Mouse (Mus musculus): ENCODE measurements around the gene Zfp784.

DNA sequence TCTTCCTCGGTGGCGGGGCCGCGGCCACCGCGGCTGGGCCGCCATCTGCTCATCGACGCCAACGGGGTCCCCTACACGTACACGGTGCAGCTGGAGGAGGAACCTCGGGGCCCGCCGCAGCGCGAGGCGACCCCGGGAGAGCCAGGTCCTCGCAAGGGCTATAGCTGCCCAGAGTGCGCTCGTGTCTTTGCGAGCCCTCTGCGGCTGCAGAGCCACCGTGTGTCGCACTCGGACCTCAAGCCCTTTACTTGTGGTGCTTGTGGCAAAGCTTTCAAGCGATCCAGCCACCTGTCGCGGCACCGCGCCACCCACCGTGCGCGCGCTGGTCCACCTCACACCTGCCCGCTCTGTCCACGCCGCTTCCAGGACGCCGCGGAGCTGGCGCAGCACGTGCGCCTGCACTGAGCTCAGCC lies 14.7 kb upstream of the Zfp784 start:
- no peak for TF ChIP-seq CTCF (IDR thresholded peaks at IDR 0.05; ENCODE audit: borderline replicate concordance, control insufficient read depth, extremely low read depth, insufficient read depth, low read length, poor library complexity)
- no peak for TF ChIP-seq POLR2A (IDR thresholded peaks at IDR 0.05; ENCODE audit: control insufficient read depth, extremely low read depth, insufficient read depth, low read length, poor library complexity)

Measured in thymus, adult 2 months (tissue).